Mouse (Mus musculus) WW6 (cell line): Measurements from ENCODE around the gene Vwa7.
"Not testable (repeated sequence)": the region's sequence is repeated elsewhere in the genome, so short reads cannot be mapped to it uniquely, and the experiment has no call there.

ENCODE experiments used
- DNase-seq: peaks from one replicate; pipeline ENCODE4 v3.0.0-alpha.2; 2013; ENCODE audit warnings: low read depth, low spot score

Gene Vwa7

GRCm38 (mm10) chr17:35021842-35022477 lies 5.6 kb downstream of the Vwa7 start:
- no peak for DNase-seq

- DNase-seq, result no peak
These were observed 6.2 kb downstream of the Vwa7 start for GRCm38 (mm10) chr17:35022541-35023060.

GRCm38 (mm10) chr17:35023221-35023620 lies 6.8 kb downstream of the Vwa7 start:
- DNase-seq, result no peak

DNA sequence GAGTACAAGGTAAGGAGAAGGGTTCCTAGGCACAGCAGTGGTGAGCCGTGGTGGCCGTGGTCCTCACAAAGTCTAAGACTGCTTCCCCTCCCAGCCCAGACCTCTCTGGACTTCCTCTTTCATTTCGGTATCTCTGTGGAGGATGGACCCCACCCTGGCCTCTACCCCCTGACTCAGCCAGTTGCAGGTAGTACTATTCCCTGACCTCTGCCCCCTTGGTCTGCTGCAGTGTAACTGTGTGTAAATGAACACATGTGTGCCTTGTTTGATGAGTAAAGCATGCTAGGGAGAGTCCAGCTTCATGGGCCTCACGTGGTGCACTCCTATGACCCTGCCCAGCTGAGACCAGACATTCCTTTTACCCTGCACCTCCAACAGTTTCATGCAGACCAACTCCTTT lies 7.4 kb downstream of the Vwa7 start:
- DNase-seq, result no peak

GRCm38 (mm10) chr17:35024261-35024660 lies 7.9 kb downstream of the Vwa7 start:
- DNase-seq, result no peak

DNA sequence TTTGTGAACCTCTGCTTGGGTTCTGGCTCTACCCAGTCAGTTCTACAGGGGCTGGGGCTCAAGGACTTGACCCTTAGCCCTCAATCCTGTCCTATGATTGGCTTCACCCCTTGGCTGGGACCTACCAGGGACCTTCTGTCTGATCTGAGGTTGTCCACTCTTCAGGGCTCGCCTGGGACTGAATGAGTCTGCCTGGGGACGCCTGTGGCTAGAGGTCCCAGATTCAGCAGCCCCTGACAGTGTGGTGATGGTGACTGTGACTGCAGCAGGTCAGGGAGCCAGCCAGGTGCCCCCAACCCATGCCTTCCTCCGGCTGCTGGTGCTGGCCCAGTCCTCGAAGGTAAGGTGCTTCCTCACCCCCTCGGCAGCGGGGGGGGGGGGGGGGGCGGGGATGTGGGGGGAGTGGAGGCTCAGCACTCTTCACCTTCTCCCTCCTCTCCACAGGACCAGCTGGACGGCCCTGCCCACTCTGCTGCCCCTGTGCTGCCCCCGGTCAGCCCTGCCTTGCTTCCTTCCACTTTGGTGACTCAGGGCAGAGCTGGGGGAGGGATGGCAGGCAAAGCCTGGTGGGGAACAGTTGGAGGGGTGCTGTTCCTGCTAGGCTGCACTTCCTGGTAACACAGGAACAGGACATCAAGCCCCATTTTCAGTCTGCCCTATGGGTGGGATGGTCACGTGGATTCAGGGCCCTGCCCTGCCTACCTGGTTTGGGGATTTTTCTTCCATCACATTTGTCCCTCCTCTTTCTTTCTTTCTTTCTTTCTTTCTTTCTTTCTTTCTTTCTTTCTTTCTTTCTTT lies 8.5 kb downstream of the Vwa7 start:
- DNase-seq, result no peak

GRCm38 (mm10) chr17:35026206-35026605 lies 9.8 kb downstream of the Vwa7 start:
- DNase-seq, result no peak

DNA sequence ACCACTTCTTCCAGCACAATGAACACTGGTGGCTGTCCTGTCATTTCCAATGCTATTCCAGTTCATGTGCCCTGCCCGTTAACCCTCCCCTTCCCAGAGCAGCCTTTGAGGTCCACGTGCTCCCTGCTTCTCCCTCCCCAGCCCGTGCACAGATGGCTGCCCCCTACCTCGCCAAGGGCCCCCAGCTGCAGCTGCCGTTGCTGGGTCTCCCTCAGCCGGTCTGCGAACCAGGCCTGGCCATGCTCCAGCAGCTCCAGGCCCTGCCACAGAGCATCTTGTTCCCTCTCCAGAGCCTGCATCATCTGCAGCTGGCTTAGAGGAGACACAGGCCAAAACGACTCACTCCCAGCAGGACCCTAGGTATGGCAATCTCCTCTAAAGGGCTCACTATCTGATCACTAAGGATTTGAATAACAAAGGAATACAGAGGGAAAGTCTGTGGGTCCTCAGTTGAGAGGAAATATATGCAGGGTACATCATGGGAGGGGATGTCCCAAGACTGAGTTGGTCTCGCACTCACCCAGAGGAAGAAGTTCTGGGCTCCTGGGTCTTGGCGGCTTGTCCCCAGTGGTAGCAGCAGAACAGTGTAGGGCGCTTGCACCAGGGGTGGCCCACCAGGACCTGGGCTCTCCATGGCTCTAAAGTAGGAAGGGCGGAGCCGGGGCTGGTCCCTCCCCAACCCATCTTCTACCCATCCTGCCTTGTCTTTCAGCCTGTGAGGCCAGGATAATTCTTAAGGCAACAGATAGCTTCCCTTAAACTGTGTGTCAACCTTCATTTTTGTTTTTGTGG lies 11.1 kb downstream of the Vwa7 start, which contains the start of gene Sapcd1:
Gene Sapcd1 (minus strand): TSS at position 740 of the 792 bp plus-strand sequence.
- DNase-seq, result no peak

DNA sequence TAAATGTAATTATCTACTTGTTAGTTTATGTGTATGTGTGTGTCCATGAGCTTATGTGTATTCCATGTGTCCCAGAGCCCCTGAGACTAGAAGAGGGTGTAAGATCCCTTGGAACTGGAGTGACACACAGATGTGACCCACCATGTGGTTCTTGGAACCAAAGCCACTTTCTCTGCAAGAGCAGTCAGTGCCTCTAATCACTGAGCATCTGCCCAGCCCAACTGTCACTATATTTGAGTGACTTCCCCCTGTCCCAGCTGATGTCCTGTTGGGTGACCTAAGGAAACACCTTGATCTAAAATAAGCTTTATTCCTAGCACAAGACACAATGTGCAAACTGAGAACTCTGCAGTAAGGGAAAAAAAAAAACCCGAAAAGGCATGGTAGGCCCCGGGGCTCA lies 11.9 kb downstream of the Vwa7 start:
- no peak for DNase-seq

DNA sequence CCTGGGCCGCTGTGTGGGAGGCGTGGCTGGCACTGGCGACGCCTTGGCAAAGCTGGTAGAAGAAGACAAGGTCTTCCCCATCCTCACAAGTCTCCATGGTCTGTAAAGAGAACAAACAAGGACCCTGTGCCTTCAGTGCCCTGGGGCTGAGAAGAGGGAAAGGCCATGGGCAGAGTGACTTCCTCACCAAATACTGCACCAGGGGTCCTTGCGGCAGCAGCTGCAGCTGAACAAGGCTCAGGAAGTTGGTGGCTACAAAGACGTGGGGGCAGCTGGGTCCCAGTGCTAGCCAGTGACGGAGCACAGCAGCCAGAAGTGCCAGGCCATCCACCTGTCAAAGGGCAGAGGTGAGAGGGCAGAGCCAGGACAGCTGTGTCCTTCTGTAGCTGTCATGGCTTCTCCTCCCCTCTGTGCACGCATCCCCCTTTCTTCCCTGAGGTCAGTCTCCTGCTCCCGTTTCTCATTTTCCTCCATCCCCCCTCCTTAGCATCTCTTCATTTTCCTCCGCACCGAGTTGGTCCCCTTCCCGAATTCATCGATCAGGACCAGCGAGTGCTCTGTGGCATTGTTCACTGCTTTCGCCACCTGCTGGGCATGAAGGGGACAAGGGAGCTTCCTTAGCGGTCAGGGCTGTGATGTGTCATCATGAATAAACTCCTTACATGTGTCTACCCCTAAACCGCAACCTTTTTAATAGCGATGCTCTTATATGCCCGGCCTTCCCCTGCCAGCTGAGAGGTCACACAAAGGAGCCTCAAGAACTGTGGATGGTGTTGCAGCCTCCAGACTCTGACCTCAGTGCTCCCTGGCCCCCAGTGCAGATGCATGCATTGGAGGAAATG lies 13.5 kb downstream of the Vwa7 start:
- no peak for DNase-seq

DNA sequence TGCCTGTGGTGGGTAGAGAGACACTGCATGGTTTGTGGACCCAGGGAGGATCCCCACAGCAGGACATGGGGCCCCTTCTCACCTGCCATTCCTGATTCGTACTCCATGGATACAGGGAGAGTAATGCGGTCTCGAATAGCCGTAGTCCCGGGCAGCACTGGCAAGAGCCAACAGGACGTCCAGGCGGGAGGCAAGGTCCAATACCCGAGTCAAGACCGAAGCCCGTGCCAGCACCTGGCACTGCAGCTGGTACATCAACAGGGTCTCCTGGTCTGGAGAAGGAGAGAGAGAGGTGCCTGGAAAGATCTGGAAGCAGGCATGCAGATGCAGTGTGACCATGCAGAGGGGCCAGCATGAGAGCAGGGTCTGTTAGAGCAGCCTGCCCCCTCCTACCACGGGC lies 14.9 kb downstream of the Vwa7 start:
- DNase-seq, result no peak

DNA sequence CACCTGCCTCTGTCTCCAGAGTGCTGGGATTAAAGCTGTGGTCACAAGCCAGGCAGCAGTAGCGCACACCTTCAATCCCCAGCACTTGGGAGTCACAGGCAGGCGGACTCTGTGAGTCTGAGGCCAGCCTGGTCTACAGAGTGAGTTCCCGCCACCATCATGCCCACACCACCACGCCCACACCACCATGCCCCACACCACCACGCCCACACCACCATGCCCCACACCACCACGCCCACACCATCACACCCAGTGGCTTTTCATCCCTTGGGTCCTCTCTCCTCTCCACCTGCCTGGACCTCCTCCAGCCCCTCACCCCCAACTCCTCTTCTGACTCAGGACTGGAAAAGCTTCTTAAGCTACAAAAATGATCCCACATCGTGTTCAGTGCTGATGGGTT lies 15.5 kb downstream of the Vwa7 start:
- DNase-seq, result no peak

DNA sequence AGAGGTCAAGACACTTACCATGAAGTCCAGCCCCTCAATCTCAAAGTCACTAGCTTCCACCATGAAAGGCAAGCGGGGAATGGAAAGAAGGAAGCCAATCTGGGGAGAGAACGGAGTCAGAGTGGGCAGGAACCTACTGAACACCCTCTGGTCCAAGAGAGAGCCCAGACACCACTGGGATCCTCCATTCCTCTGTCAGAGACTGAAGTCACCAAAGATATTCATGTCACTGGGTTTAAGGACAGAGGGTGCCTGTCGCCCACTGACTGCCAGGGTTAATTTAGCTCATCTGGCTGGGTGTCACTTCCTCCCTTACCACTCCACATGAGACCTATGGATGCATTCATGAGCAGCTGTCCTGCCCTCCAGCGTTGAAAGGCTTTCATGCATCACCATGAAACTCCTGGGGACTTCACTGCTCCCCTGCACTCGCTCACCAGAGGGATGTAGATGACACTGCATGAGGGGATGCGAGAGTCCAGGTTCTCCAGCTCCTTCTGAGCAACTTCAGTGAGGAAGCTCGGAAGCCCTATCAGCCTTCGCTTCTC lies 16.0 kb downstream of the Vwa7 start:
- DNase-seq, result no peak

DNA sequence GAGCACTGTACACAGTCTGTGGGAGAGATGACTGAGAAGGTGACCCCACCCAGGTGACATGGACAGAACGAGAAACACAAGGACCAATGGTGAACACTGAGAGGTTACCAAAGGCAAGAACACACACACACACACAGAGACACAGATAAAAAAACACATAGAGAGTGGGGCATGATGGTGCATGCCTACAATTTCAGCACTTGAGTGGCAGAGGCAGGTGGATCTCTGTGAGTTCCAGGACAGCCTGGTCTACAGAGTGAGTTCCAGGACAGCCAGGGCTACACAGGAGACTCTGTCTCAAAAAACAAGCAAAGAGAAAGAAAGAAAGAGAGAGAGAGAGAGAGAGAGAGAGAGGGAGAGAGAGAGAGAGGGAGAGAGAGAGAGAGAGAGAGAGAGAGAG lies 17.3 kb downstream of the Vwa7 start:
- not testable (repeated sequence) for DNase-seq

GRCm38 (mm10) chr17:35034896-35035295 lies 18.5 kb downstream of the Vwa7 start:
- no peak for DNase-seq

DNA sequence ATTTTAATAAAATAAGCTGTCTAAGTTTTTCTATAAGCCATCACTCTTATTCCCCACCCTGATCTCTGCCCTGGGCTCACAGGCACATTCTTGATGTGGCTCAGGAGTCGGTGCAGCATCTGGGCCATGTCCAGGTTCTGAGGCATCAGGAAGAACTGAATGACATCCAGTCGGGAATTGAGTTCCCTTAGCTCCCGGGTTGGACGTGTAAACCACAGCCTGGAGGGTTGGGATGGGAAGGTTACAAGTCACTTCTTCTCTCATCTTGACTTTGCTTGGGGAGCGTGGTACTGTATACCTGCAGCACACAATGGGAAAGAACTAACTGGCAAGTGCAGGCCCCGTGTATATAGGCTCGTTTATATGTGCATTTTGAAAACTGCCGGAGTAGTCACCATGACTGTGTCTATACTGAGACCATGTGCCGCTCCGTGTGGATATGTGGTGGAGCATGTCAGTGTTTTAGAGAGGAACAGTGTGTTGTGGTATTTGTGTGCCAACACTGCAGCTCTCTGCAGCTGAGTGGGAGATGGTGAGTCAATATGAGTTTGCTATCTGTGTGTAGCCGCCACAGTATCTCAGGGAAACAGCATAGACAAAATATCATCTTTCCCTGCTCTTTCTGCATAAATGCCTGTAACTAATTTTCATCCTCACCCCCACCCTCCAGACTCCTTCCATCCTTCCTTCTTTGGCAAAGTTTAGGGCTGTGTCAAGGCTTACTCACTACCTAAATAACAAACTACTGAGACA lies 22.9 kb downstream of the Vwa7 start:
- no peak for DNase-seq

DNA sequence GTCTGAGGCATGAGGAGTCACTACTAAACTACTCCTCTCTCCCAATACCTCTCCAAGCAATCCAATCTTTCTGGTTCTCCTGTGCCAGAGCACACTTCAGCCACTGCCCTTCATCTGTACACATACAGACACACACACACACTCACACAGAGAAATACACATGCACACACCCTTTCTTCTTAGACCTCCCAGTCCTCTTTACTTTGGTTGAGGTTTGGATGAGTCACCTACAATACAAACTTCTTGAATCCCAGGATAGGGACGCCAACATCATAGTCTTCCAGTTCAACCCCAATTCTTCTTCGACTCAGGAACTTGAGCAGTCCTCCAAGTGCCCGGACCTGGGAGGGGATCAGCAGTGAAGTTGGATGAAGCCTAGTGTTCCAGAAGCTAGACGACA lies 27.4 kb downstream of the Vwa7 start:
- DNase-seq, result no peak

GRCm38 (mm10) chr17:35044904-35045806 lies 28.8 kb downstream of the Vwa7 start:
- no peak for DNase-seq
